Mouse (Mus musculus) CH12.LX (cell line): ENCODE measurements at regions not wholly inside any gene's neighbourhood (a gene's known extent, or its start where the extent isn't known, plus 50 kb on each side); places are given as distances from the start of the nearest gene placed in this dataset.

ENCODE experiments used
- DNase-seq: peaks from one replicate; pipeline ENCODE4 v3.0.0-alpha.2; 2013; ENCODE audit errors: extremely low read depth
- H3K27ac ChIP-seq: 2 replicates; pipeline ENCODE4 v1.5.1; 2012; ENCODE audit warnings: low read depth, mild to moderate bottlenecking, control low read depth, moderate library complexity; ENCODE audit not compliant: insufficient read depth
- H3K27me3 ChIP-seq: replicated peaks from 2 replicates; pipeline ENCODE3; 2012; ENCODE audit warnings: inconsistent platforms
- H3K36me3 ChIP-seq, 2 experiments: replicated peaks in 1 of 2; 2 replicates each; pipeline versions ENCODE3 to v1.6.1; 2012; ENCODE audit warnings: inconsistent platforms in 1 of 2, low read length in 1 of 2, mild to moderate bottlenecking in 1 of 2, mixed read lengths in 1 of 2, moderate library complexity in 1 of 2; ENCODE audit not compliant: control insufficient read depth in 1 of 2, insufficient read depth in 1 of 2
- H3K4me1 ChIP-seq, 2 experiments: 2 replicates each; pipeline ENCODE4 v1.6.1; 2012; ENCODE audit warnings: inconsistent platforms in 1 of 2, moderate library complexity in 1 of 2; ENCODE audit not compliant: insufficient read depth in 2 of 2, control insufficient read depth in 1 of 2
- H3K4me2 ChIP-seq: 2 replicates; pipeline ENCODE4 v1.6.1; 2012; ENCODE audit warnings: low read depth, mild to moderate bottlenecking, control low read depth; ENCODE audit not compliant: poor library complexity, insufficient read depth, severe bottlenecking
- H3K4me3 ChIP-seq, 3 experiments: fragments of 150-350 bp in 1 of 3; sonication (generic) in 1 of 3; replicated peaks in 1 of 3; 2 replicates each; pipeline versions ENCODE3 to v1.5.1; 2011 to 2012; ENCODE audit warnings: low read depth in 2 of 3, low read length in 2 of 3, mild to moderate bottlenecking in 2 of 3, moderate library complexity in 2 of 3, control low read depth in 1 of 3, improper control_type of control experiment in 1 of 3, inconsistent platforms in 1 of 3, mixed read lengths in 1 of 3; ENCODE audit not compliant: poor library complexity in 1 of 3
- H3K79me2 ChIP-seq: replicated peaks from 2 replicates; pipeline ENCODE4 v1.6.1; 2012; ENCODE audit warnings: mild to moderate bottlenecking, moderate library complexity; ENCODE audit not compliant: control insufficient read depth, poor library complexity, insufficient read depth, severe bottlenecking; ENCODE audit errors: extremely low read depth
- H3K9ac ChIP-seq: 2 replicates; pipeline ENCODE4 v1.6.1; 2012; ENCODE audit warnings: low read depth, mild to moderate bottlenecking, control low read depth, moderate library complexity; ENCODE audit not compliant: insufficient read depth
- H3K9me3 ChIP-seq: replicated peaks from 2 replicates; pipeline ENCODE3; 2012; ENCODE audit warnings: low read length, inconsistent platforms, mixed read lengths
- BHLHE40 ChIP-seq: IDR thresholded peaks from 2 replicates; pipeline ENCODE4 v1.6.1; 2011; ENCODE audit warnings: mild to moderate bottlenecking, low read depth, low read length, improper control_type of control experiment
- CHD1 ChIP-seq: IDR thresholded peaks from 2 replicates; pipeline ENCODE4 v1.6.1; 2012; ENCODE audit warnings: low read depth, low read length, improper control_type of control experiment, inconsistent platforms
- E2F4 ChIP-seq: IDR thresholded peaks from 2 replicates; pipeline ENCODE4 v1.6.1; 2011; ENCODE audit warnings: low read depth, low read length, improper control_type of control experiment; ENCODE audit not compliant: insufficient replicate concordance
- ELF1 ChIP-seq: IDR thresholded peaks from 2 replicates; pipeline ENCODE4 v1.6.1; 2014; ENCODE audit warnings: low read depth, mild to moderate bottlenecking, inconsistent platforms, low read length, improper control_type of control experiment
- HCFC1 ChIP-seq: IDR thresholded peaks from 2 replicates; pipeline ENCODE4 v1.6.1; 2012; ENCODE audit warnings: low read depth, mild to moderate bottlenecking, inconsistent platforms, low read length, improper control_type of control experiment
- IRF4 ChIP-seq: IDR thresholded peaks from 2 replicates; pipeline ENCODE4 v1.6.1; 2014; ENCODE audit warnings: low read depth, mild to moderate bottlenecking, inconsistent platforms, low read length, improper control_type of control experiment
- JUN ChIP-seq: IDR thresholded peaks from 2 replicates; pipeline ENCODE4 v1.6.1; 2011; ENCODE audit warnings: low read depth, mild to moderate bottlenecking, low read length, improper control_type of control experiment, moderate library complexity; ENCODE audit not compliant: insufficient read depth
- MAFK ChIP-seq: IDR thresholded peaks from 2 replicates; pipeline ENCODE4 v1.6.1; 2011; ENCODE audit warnings: low read length, improper control_type of control experiment; ENCODE audit not compliant: insufficient replicate concordance
- MAX ChIP-seq: IDR thresholded peaks from 2 replicates; pipeline ENCODE4 v1.6.1; 2011; ENCODE audit warnings: low read length, improper control_type of control experiment
- NELFE ChIP-seq: IDR thresholded peaks from 2 replicates; pipeline ENCODE4 v1.6.1; 2011; ENCODE audit warnings: low read depth, low read length, improper control_type of control experiment
- NRF1 ChIP-seq: IDR thresholded peaks from 2 replicates; pipeline ENCODE4 v1.6.1; 2014; ENCODE audit warnings: low read depth, mild to moderate bottlenecking, inconsistent platforms, low read length, improper control_type of control experiment, moderate library complexity
- POLR2A ChIP-seq: IDR thresholded peaks from 2 replicates; pipeline ENCODE4 v1.6.1; 2011; ENCODE audit warnings: low read depth, mild to moderate bottlenecking, improper control_type of control experiment, low read length
- POLR2AphosphoS2 ChIP-seq: IDR thresholded peaks from 2 replicates; pipeline ENCODE4 v1.6.1; 2011; ENCODE audit warnings: low read depth, low read length, improper control_type of control experiment
- RCOR1 ChIP-seq: conservative IDR thresholded peaks from 2 replicates; pipeline ENCODE4 v1.6.1; 2012; ENCODE audit warnings: low read depth, mild to moderate bottlenecking, inconsistent platforms, low read length, improper control_type of control experiment
- SIN3A ChIP-seq: IDR thresholded peaks from 2 replicates; pipeline ENCODE4 v1.6.1; 2012; ENCODE audit warnings: low read length, improper control_type of control experiment, inconsistent platforms
- TCF12 ChIP-seq: IDR thresholded peaks from 2 replicates; pipeline ENCODE4 v1.6.1; 2014; ENCODE audit warnings: low read depth, mild to moderate bottlenecking, inconsistent platforms, low read length, improper control_type of control experiment
- UBTF ChIP-seq: IDR thresholded peaks from 2 replicates; pipeline ENCODE4 v1.6.1; 2012; ENCODE audit warnings: low read depth, mild to moderate bottlenecking, inconsistent platforms, low read length, improper control_type of control experiment, moderate library complexity
- USF1 ChIP-seq: IDR thresholded peaks from 2 replicates; pipeline ENCODE4 v1.6.1; 2014; ENCODE audit warnings: low read depth, mild to moderate bottlenecking, inconsistent platforms, low read length, improper control_type of control experiment
- USF2 ChIP-seq: conservative IDR thresholded peaks from 2 replicates; pipeline ENCODE4 v1.6.1; 2011; ENCODE audit warnings: low read depth, low read length, improper control_type of control experiment
- ZMIZ1 ChIP-seq: IDR thresholded peaks from 2 replicates; pipeline ENCODE4 v1.6.1; 2012; ENCODE audit warnings: low read depth, mild to moderate bottlenecking, inconsistent platforms, low read length, improper control_type of control experiment
- dilution Hi-C: fragments of 300-500 bp; cut with MboI; formaldehyde crosslinking; loops from 2 replicates; pipeline ENCODE4 v1.14.3; 2020; ENCODE audit warnings: low sequenced_read_pairs; ENCODE audit not compliant: extremely low pct_unique_long_range_greater_than_20kb, extremely low pct_ligation_motif_present
- in situ Hi-C: fragments of 300-500 bp; cut with MboI; formaldehyde crosslinking; loops from 3 replicates; pipeline ENCODE4 v1.14.3; 2019; ENCODE audit warnings: low sequenced_read_pairs, low pct_ligation_motif_present, low pct_unique_long_range_greater_than_20kb, mixed read lengths

GRCm38 (mm10) chr1:158019161-158019560, 337.0 kb downstream of the Brinp2 start:
- in situ Hi-C loops: no loop called here
- Histone ChIP-seq H3K9ac (no peak overlapping the region), H3K9me3 (no peaks in the 10 kb centered on the region), H3K4me2 (no peak overlapping the region), H3K27me3 (no peaks in the 10 kb centered on the region), H3K4me3 (no peak overlapping the region), H3K36me3 (no peaks in the 10 kb centered on the region), H3K79me2 (no peaks in the 10 kb centered on the region), H3K4me1 (no peaks in the 10 kb centered on the region), H3K27ac (no peak overlapping the region)
- DNase-seq: no peak
- dilution Hi-C loops: no loop called here
- TF ChIP-seq POLR2A: no peak
- no peak for TF ChIP-seq NRF1
- no peak for TF ChIP-seq IRF4
- no peak for TF ChIP-seq SIN3A
- TF ChIP-seq E2F4: no peak
- TF ChIP-seq TCF12: no peak
- no peak for TF ChIP-seq CHD1
- no peak for TF ChIP-seq HCFC1
- TF ChIP-seq UBTF: no peak
- TF ChIP-seq ELF1: no peak
- no peak for TF ChIP-seq USF2
- TF ChIP-seq JUN: no peak
- no peak for TF ChIP-seq MAFK
- TF ChIP-seq POLR2AphosphoS2: no peak

GRCm38 (mm10) chr1:158039756-158040155, 316.4 kb downstream of the Brinp2 start:
- dilution Hi-C loops: no loop called here
- in situ Hi-C loops: no loop called here

More at GRCm38 (mm10) chr1:158039756-158040155, 316.4 kb downstream of the Brinp2 start:
- Histone ChIP-seq H3K4me2 (no peak overlapping the region), H3K36me3 (no peaks in the 10 kb centered on the region), H3K4me3 (no peak overlapping the region), H3K9me3 (no peaks in the 10 kb centered on the region), H3K4me1 (no peaks in the 10 kb centered on the region), H3K9ac (no peak overlapping the region), H3K27me3 (no peaks in the 10 kb centered on the region), H3K27ac (no peak overlapping the region), H3K79me2 (no peaks in the 10 kb centered on the region)
- DNase-seq: no peak
- no peak for TF ChIP-seq MAX
- TF ChIP-seq E2F4: no peak
- TF ChIP-seq NELFE: no peak
- TF ChIP-seq USF2: no peak
- no peak for TF ChIP-seq SIN3A
- no peak for TF ChIP-seq RCOR1
- no peak for TF ChIP-seq ZMIZ1
- no peak for TF ChIP-seq USF1
- TF ChIP-seq BHLHE40: no peak
